Mouse (Mus musculus) bone marrow, adult 2 months (tissue): ENCODE measurements around the gene Ncl. TPM values are rescaled to one million over a fixed set of nuclear protein-coding genes. Genes with fewer than 3 reads are reported as not detected.

Experiments used
- H3K27ac ChIP-seq: fragments of 200-500 bp; 2 replicates; pipeline ENCODE4 v1.5.1; 2012; ENCODE audit warnings: low read depth, mild to moderate bottlenecking, control low read depth, inconsistent platforms, low read length; ENCODE audit not compliant: control insufficient read depth, poor library complexity, insufficient read depth
- H3K4me1 ChIP-seq: fragments of 200-500 bp; 2 replicates; pipeline ENCODE4 v1.6.1; 2011; ENCODE audit warnings: low read length; ENCODE audit not compliant: control insufficient read depth, insufficient read depth
- H3K4me3 ChIP-seq: fragments of 200-500 bp; replicated peaks from 2 replicates; pipeline ENCODE3; 2011; ENCODE audit warnings: mild to moderate bottlenecking, low read depth, low read length, control low read depth; ENCODE audit not compliant: control insufficient read depth
- CTCF ChIP-seq: fragments of 200-500 bp; IDR thresholded peaks from 2 replicates; pipeline ENCODE4 v1.5.1; 2011; ENCODE audit warnings: low read length, control low read depth; ENCODE audit not compliant: control insufficient read depth, insufficient read depth
- POLR2A ChIP-seq: fragments of 200-500 bp; IDR thresholded peaks from 2 replicates; pipeline ENCODE4 v1.6.1; 2011; ENCODE audit warnings: low read depth, mild to moderate bottlenecking, control low read depth, low read length, borderline replicate concordance; ENCODE audit not compliant: control insufficient read depth
- WGBS: fragments of 180-500 bp; shearing (Covaris S2); methylation state at CpG from one replicate; pipeline ENCODE4 v1.1.7; 2018; 5-methylcytosine and 5-hydroxymethylcytosine counted together
- polyA plus RNA-seq: library from polyadenylated mRNA; stranded (reverse); fragments of >200 nt; gene quantifications from 2 replicates; pipeline ENCODE4 v1.2.4, GENCODE M21; 2011; ENCODE audit warnings: low replicate concordance; ENCODE audit not compliant: missing spikeins, insufficient read depth, insufficient read length

Gene Ncl
- polyA plus RNA-seq = 330 and 503 TPM in 2 replicates

DNA sequence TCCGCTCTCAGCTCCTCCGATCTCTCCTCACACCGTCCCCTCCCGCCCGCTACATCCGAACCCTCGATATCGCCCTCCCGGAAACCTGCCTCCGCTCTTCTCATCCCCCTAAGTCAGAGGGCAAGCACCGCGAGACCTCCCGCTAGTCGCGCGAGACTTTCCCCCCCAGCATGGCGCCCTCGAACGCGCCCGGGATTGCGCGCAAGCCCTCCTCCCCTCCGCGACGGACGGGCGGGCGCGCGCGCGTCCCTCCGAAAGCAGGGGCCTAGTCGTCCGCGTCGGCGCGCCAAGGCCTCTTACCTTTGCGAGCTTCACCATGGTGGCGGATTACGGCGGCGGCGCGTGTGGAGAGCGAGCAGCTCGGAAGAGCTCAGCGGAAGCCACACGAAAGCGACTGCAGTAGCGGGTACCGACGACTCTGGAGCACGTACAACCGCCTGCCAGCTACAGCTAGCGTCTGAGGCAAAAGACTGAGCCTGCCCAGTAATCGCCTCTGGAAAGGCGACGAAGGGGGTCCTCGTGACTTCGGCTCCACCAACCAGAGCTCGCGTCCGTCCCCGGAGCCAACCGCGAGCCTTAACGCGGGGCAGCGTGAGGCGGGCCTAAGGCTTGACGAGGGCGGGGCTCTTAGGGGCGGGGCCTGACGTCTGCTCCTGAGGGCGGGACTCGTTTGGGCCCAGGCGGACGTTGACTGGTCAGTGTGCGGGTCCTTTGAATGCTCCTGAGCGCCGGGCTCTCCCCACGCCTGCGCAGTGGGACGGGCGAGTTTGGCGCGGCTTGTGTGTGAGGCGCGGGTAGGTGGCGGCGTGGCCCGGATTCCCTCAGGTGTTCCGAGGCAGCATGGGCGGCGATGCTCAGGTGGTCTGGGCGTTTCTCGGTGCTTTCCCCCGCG is at the start of gene Ncl:
Ncl (minus strand) TSS at position 495 of the 892 bp plus-strand sequence.
- no peak for TF ChIP-seq CTCF
- TF ChIP-seq POLR2A = peak; percentile 97
- Histone ChIP-seq H3K4me3 (peak within 1 kb of the TSS; percentile 99), H3K27ac (peak within 1 kb of the TSS; percentile 94), H3K4me1 (peaks cover 4% of the 10 kb centered on the region; the same call in 1 of the 2 replicates)
- WGBS = under 1% methylated on average over 102 of the region's 102 CpGs

DNA sequence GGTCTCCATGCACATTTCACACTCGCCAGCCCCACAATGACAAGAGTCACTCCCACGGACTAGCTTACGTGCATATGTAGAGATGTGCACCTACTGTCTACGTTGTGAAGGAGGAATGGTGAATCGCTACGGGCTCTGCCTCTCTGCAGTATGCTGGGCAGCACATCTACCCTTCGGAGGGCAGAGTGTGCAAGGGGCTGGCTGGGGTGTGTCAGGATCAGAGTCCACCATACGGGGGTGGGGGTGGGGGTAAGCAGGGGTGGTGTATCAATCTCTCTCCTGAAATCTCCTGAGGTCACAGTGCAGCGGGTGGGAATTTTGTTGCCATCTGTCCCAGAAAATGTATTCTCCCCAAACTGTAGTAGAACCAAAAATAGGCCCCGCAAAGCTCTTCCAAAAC is 49.3 kb upstream of the Ncl start:
- 88% methylated on average over 10 of the region's 10 CpGs for WGBS
- Histone ChIP-seq H3K4me1 (peaks cover 3% of the 10 kb centered on the region; the same call in 1 of the 2 replicates), H3K27ac (no peak overlapping the region), H3K4me3 (no peak overlapping the region)
- TF ChIP-seq POLR2A = no peak
- TF ChIP-seq CTCF = no peak

DNA sequence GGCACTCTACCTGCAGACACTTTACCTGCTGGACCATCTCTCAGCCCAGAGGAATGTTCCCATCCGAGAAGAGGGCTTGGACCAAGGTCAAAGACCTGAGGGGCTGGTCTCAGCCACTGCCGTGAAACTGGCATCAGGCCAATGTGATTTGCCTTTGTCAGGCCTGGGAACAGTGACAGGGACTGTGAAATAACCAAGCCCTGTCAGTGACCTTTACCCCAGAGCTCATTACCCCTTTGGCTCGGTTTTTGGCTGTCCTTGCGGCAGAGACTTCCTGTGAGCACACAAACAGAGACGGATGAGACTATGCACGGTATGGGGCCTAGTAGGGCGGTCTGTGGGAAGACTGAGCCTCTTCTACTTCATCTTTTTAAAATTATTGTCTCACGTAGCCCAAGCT is 47.7 kb upstream of the Ncl start:
- 30% methylated on average over 8 of the region's 8 CpGs for WGBS

DNA sequence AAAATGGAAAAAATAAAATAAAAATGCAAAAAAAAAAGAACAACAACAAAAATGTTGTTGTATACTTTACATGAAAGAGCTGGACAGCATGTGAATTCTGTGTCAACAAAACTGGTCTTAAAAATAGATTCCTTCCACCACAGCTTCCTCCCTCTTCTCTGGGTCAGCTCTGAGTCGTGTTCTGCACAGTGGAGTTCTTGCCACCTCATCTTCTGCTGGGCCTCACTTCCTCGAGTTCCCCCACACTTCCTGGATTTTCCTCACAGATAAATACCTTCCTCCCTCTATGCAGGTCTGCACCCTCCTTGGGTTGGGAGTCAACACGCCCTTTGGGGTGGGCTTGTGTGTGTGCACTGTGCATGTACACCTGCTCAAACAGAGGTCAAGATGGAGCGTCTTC is 47.1 kb upstream of the Ncl start:
- 31% methylated on average over 4 of the region's 4 CpGs for WGBS
- Histone ChIP-seq H3K4me1 (peaks cover 3% of the 10 kb centered on the region; the same call in 1 of the 2 replicates), H3K4me3 (no peak overlapping the region), H3K27ac (no peak overlapping the region)
- no peak for TF ChIP-seq CTCF
- no peak for TF ChIP-seq POLR2A

More for the DNA sequence above, 47.7 kb upstream of the Ncl start:
- Histone ChIP-seq H3K4me1 (peaks cover 3% of the 10 kb centered on the region; the same call in 1 of the 2 replicates), H3K27ac (no peak overlapping the region), H3K4me3 (no peak overlapping the region)
- TF ChIP-seq CTCF = no peak
- TF ChIP-seq POLR2A = no peak

DNA sequence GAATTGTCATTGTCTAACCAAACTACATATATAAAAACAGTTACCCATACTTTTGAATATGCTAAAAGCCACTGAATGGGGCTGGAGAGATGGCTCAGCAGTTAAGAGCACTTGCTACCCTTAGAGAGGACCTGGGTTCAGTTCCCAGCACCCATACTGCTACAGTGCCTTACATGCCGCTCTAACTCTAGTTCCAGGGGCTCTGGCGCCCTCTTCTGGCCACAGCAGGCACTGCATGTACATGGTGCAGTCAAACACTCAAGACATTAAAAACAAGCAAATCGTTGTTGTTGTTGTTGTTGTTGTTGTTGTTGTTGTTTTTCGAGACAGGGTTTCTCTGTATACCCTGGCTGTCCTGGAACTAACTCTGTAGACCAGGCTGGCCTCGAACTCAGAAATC is 45.6 kb upstream of the Ncl start:
- TF ChIP-seq CTCF (peak; percentile 86), POLR2A (no peak)
- 64% methylated on average over 5 of the region's 5 CpGs for WGBS
- Histone ChIP-seq H3K4me1 (peaks cover 3% of the 10 kb centered on the region; the same call in 1 of the 2 replicates), H3K4me3 (no peak overlapping the region), H3K27ac (no peak overlapping the region)

DNA sequence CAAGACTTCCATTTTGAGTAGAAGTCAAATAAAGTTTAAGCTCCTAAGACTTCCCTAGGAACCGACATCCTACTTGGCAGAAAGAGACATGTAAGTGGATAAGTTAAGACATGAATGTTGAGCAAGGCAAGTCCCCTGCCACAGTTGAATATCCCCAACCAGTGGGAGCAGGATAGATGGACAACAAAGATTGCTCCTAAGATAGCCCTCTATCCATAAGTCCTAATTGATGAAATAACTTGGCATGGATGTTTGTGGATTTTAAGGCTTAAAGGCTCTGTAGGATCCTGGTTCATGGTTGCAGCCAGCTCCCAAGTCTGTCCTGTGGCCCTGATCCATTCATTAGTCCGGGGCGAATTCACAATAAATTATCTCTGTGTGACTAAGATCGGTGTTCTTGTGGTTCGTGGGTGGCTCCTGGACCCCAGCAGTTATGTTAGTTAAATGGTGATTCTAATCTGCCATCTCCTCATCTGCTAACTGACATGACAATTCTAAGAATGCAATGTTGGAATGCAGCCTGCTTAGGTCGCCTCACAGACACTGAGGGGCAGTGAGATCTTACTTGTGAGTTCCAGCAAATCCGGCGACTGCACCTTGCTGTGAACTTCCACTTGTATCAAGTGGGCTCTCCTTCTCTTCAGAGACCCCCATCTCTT is 41.0 kb upstream of the Ncl start:
- WGBS = 44% methylated on average over 8 of the region's 8 CpGs
- TF ChIP-seq POLR2A (no peak), CTCF (no peak)
- Histone ChIP-seq H3K4me3 (no peak overlapping the region), H3K27ac (no peak overlapping the region), H3K4me1 (peaks cover 3% of the 10 kb centered on the region)

DNA sequence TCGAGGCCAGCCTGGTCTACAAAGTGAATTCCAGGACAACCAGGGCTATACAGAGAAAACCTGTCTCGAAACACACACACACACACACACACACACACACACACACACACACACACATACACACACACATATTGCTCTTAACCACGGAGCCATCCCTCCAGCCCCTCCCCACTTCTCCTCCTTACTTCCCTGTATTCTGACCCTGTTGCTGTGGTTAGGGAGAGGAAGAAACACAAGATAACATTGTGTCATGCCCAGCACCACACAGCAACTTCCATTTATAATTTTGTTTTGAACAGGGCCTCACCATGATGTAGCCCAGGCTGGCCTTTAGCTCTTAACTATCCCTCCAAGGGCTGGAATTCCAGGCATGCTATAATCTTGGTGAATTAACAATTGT is 40.1 kb upstream of the Ncl start:
- Histone ChIP-seq H3K4me1 (peaks cover 3% of the 10 kb centered on the region), H3K27ac (peak overlapping the region; percentile 26), H3K4me3 (no peak overlapping the region)
- TF ChIP-seq CTCF (no peak), POLR2A (no peak)
- 19% methylated on average over 3 of the region's 3 CpGs for WGBS

DNA sequence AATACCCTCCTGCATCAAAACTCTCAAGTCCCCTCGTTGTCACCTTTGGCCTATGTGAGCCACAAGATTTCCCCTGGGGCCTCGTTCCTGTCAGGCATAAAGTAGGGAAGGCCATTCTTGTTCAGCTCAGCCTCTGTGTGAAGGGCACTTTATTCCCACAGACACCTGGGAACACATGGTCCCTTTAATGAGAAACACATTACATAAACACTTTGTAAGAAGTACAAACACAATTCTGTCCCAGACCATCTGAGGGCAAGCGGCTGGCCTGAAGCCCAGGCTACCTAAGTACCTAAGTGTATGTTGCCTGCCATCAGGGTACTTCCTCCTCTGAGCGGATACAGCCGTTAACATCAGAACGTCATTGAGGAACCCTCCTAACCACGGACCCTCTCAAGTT is 39.0 kb upstream of the Ncl start:
- TF ChIP-seq POLR2A (no peak), CTCF (no peak)
- no peak overlapping the region for H3K4me3 ChIP-seq
- WGBS = 9% methylated on average over 7 of the region's 7 CpGs
- H3K27ac ChIP-seq = peak overlapping the region; percentile 70
- peaks cover 3% of the 10 kb centered on the region for H3K4me1 ChIP-seq
